Mouse (Mus musculus): Measurements from ENCODE around the gene Lipo1.
"Not testable (repeated sequence)": the region's sequence is repeated elsewhere in the genome, so short reads cannot be mapped to it uniquely, and the experiment has no call there.

Lipo1 gene

GRCm38 (mm10) chr19:33787359-33787758, at the start of gene Lipo1:
Gene Lipo1 (minus strand): TSS chr19:33787459.
- not testable (repeated sequence) for DNase-seq (ENCODE audit: low spot score in 2 of 2)

GRCm38 (mm10) chr19:33786576-33787277, 532 bp downstream of the Lipo1 start:
- DNase-seq (ENCODE audit: low spot score in 2 of 2) = peak in 1 of 2 experiments; percentile 12

DNA sequence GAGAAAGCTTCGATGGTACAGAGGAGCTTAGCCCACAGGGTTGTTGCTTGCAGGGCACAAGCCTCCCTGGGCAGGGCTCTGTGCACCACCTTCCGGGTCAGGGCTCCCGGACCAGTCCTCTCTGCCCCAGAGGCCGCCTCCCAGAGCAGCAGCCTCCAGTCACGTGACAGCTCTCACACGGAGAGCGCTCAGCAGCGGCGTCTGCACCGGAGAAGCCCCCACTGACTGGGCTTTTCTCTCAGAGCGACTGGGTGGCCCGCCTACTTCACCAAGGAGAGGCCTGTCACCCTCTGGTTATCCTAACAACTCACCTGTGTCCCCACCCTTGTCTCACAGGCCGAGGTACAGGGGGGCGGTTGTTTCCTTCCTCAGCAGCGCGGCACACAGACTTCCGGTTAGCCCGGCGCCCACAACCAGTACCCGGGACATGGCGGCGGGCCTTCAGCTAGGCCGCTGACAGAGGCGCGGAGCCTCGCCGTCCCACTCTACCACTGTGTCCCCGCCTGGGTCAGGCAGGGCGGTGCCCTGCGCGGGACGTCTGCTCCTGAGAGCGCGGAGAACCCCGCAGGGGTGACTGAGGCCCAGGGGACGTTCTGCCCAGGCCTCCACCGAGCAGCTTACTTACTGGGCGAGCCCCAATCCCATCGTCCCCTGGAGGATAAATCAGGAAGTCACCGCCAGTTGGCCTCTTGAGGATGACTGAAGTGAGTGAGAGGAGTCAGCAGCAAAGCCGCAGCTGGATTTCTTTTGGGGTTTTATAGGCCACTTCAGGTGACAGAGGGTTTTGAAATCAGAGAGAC, 25.8 kb downstream of the Lipo1 start, which contains the start of gene Lipo3:
TSS of gene Lipo3 (minus strand) at position 665 of the 800 bp plus-strand sequence.
- DNase-seq (ENCODE audit: low spot score in 2 of 2) = peak; percentile 1

- not testable (repeated sequence) for DNase-seq (ENCODE audit: low spot score in 2 of 2)
Observed at GRCm38 (mm10) chr19:33751259-33751658, 36.0 kb downstream of the Lipo1 start, which contains the start of gene Lipo2. Gene Lipo2 (minus strand): TSS chr19:33751359.

Measured in right cerebral cortex, postnatal 36 days (tissue).